Mouse (Mus musculus) right cerebral cortex, postnatal 25 days (tissue): ENCODE data around the gene Cyp4f17.
"Not testable (repeated sequence)": the region's sequence is repeated elsewhere in the genome, so short reads cannot be mapped to it uniquely, and the experiment has no call there.

Experiments used
- DNase-seq: peaks from one replicate; pipeline ENCODE4 v3.0.0; 2022

Cyp4f17 gene

GRCm38 (mm10) chr17:32505851-32506728 is at the start of gene Cyp4f17:
Cyp4f17 (plus strand) TSS chr17:32506050.
- DNase-seq: no peak

GRCm38 (mm10) chr17:32468494-32468893 is 37.4 kb upstream of the Cyp4f17 start:
- DNase-seq: no peak

- DNase-seq: no peak
Measured at GRCm38 (mm10) chr17:32470795-32471194, 35.1 kb upstream of the Cyp4f17 start.

- no peak for DNase-seq
Measured at GRCm38 (mm10) chr17:32472176-32472575, 33.7 kb upstream of the Cyp4f17 start.

- DNase-seq: no peak
Measured at GRCm38 (mm10) chr17:32474954-32475560, 30.8 kb upstream of the Cyp4f17 start.

- DNase-seq: no peak
Measured at GRCm38 (mm10) chr17:32477204-32477603, 28.6 kb upstream of the Cyp4f17 start.

- no peak for DNase-seq
Measured at GRCm38 (mm10) chr17:32478727-32479126, 27.1 kb upstream of the Cyp4f17 start.

GRCm38 (mm10) chr17:32479554-32480506 is 26.0 kb upstream of the Cyp4f17 start:
- no peak for DNase-seq

- DNase-seq: no peak
Measured at GRCm38 (mm10) chr17:32481766-32482165, 24.1 kb upstream of the Cyp4f17 start.

- DNase-seq: peak; percentile 45
Measured at GRCm38 (mm10) chr17:32483200-32483599, 22.6 kb upstream of the Cyp4f17 start.

- no peak for DNase-seq
Measured at GRCm38 (mm10) chr17:32492349-32492980, 13.4 kb upstream of the Cyp4f17 start.

- DNase-seq: peak; percentile 31
Measured at GRCm38 (mm10) chr17:32494601-32495000, 11.2 kb upstream of the Cyp4f17 start.

GRCm38 (mm10) chr17:32500511-32500910 is 5.3 kb upstream of the Cyp4f17 start:
- not testable (repeated sequence) for DNase-seq

GRCm38 (mm10) chr17:32501051-32501450 is 4.8 kb upstream of the Cyp4f17 start:
- DNase-seq: no peak

- no peak for DNase-seq
Measured at GRCm38 (mm10) chr17:32503111-32503510, 2.7 kb upstream of the Cyp4f17 start.

- DNase-seq: no peak
Measured at GRCm38 (mm10) chr17:32506729-32507245, 937 bp downstream of the Cyp4f17 start.

GRCm38 (mm10) chr17:32516126-32516525 is 10.3 kb downstream of the Cyp4f17 start:
- DNase-seq: no peak

- DNase-seq: no peak
Measured at GRCm38 (mm10) chr17:32521981-32522380, 16.1 kb downstream of the Cyp4f17 start.

- no peak for DNase-seq
Measured at GRCm38 (mm10) chr17:32522386-32522785, 16.5 kb downstream of the Cyp4f17 start.

- DNase-seq: no peak
Measured at GRCm38 (mm10) chr17:32522816-32523215, 17.0 kb downstream of the Cyp4f17 start.

GRCm38 (mm10) chr17:32523895-32524294 is 18.0 kb downstream of the Cyp4f17 start:
- DNase-seq: no peak

GRCm38 (mm10) chr17:32526341-32526740 is 20.5 kb downstream of the Cyp4f17 start:
- not testable (repeated sequence) for DNase-seq
